Mouse (Mus musculus): ENCODE measurements around the gene Aox2. TPM values are rescaled to one million over a fixed set of nuclear protein-coding genes. Genes with fewer than 3 reads are reported as not detected.

Aox2 gene
- total and polyA plus RNA-seq, 3 experiments: not detected

DNA sequence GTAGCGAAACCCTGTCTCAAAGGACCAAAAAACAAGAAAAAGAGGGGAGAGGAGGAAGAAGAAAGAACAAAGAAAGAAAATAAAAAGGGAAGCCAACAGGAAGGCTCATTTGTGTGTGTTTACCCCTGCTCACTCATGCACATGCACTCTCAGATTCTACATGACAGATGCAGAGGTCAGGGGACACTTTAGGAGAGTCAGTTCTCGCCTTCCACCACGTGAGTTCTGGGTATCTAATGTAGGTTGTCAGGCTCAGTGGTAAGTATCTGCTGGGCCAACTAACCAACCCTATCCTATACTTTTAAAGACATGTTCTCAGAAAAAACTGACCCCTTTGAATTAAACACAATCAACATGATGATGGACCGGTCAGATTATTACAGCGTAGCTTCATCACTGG, 66.4 kb downstream of the Aox2 start:
- dilution Hi-C loops (cut with MboI; ENCODE audit: extremely low pct_ligation_motif_present, extremely low pct_unique_long_range_greater_than_20kb, low sequenced_read_pairs): no loop called here
- H3K27me3 ChIP-seq (replicated peaks): no peaks in the 10 kb centered on the region
- H3K27ac ChIP-seq (ENCODE audit: insufficient read depth, low read depth): no peak overlapping the region
- no peak overlapping the region for H3K4me2 ChIP-seq (ENCODE audit: insufficient read depth, low read depth, poor library complexity, severe bottlenecking)
- no peak overlapping the region for H3K4me3 ChIP-seq (replicated peaks in 1 of 3; ENCODE audit: low read depth in 2 of 3, low read length in 2 of 3, poor library complexity in 1 of 3)
- no peaks in the 10 kb centered on the region for H3K9me3 ChIP-seq (replicated peaks; ENCODE audit: low read length)
- peaks cover 0 to 12% of the 10 kb centered on the region in 2 experiments; a peak in 3 of 4 replicates for H3K4me1 ChIP-seq (ENCODE audit: control insufficient read depth in 1 of 2, insufficient read depth in 2 of 2)
- no peaks in the 10 kb centered on the region for H3K36me3 ChIP-seq (replicated peaks in 1 of 2; ENCODE audit: control insufficient read depth in 1 of 2, insufficient read depth in 1 of 2, low read length in 1 of 2)
- in situ Hi-C loops (cut with MboI; ENCODE audit: low pct_ligation_motif_present, low pct_unique_long_range_greater_than_20kb, low sequenced_read_pairs): no loop called here
- no peak for DNase-seq (ENCODE audit: extremely low read depth)
- TF ChIP-seq POLR2A (IDR thresholded peaks at IDR 0.05; ENCODE audit: low read depth, low read length): no peak
- no peak overlapping the region for H3K9ac ChIP-seq (ENCODE audit: insufficient read depth, low read depth)
- no peaks in the 10 kb centered on the region for H3K79me2 ChIP-seq (replicated peaks; ENCODE audit: control insufficient read depth, extremely low read depth, insufficient read depth, poor library complexity, severe bottlenecking)

- Histone ChIP-seq H3K4me1 (ENCODE audit: control insufficient read depth in 1 of 2, insufficient read depth in 2 of 2) (peaks cover 0 to 12% of the 10 kb centered on the region in 2 experiments; a peak in 3 of 4 replicates), H3K9ac (ENCODE audit: insufficient read depth, low read depth) (no peak overlapping the region), H3K9me3 (replicated peaks; ENCODE audit: low read length) (no peaks in the 10 kb centered on the region), H3K27ac (ENCODE audit: insufficient read depth, low read depth) (no peak overlapping the region), H3K27me3 (replicated peaks) (no peaks in the 10 kb centered on the region), H3K4me3 (replicated peaks in 1 of 3; ENCODE audit: low read depth in 2 of 3, low read length in 2 of 3, poor library complexity in 1 of 3) (no peak overlapping the region), H3K79me2 (replicated peaks; ENCODE audit: control insufficient read depth, extremely low read depth, insufficient read depth, poor library complexity, severe bottlenecking) (no peaks in the 10 kb centered on the region), H3K4me2 (ENCODE audit: insufficient read depth, low read depth, poor library complexity, severe bottlenecking) (peak overlapping the region; percentile 44; the same call in 1 of the 2 replicates), H3K36me3 (replicated peaks in 1 of 2; ENCODE audit: control insufficient read depth in 1 of 2, insufficient read depth in 1 of 2, low read length in 1 of 2) (no peaks in the 10 kb centered on the region)
- in situ Hi-C loops (cut with MboI; ENCODE audit: low pct_ligation_motif_present, low pct_unique_long_range_greater_than_20kb, low sequenced_read_pairs): no loop called here
- TF ChIP-seq MAFK (IDR thresholded peaks at IDR 0.05; ENCODE audit: insufficient replicate concordance, low read length) (no peak), MAX (IDR thresholded peaks at IDR 0.05; ENCODE audit: low read length) (no peak), CHD1 (IDR thresholded peaks at IDR 0.05; ENCODE audit: low read depth, low read length) (no peak), JUN (IDR thresholded peaks at IDR 0.05; ENCODE audit: insufficient read depth, low read depth, low read length) (no peak), E2F4 (IDR thresholded peaks at IDR 0.05; ENCODE audit: insufficient replicate concordance, low read depth, low read length) (no peak), USF2 (conservative IDR thresholded peaks at IDR 0.05; ENCODE audit: low read depth, low read length) (no peak), TCF12 (IDR thresholded peaks at IDR 0.05; ENCODE audit: low read depth, low read length) (no peak), CTCF (conservative IDR thresholded peaks at IDR 0.05 in 1 of 2, IDR thresholded peaks at IDR 0.05 in 1 of 2; ENCODE audit: low read depth in 2 of 2, low read length in 2 of 2) (no peak), TBP (conservative IDR thresholded peaks at IDR 0.05; ENCODE audit: low read depth, low read length) (no peak), HCFC1 (IDR thresholded peaks at IDR 0.05; ENCODE audit: low read depth, low read length) (no peak), MEF2A (IDR thresholded peaks at IDR 0.05; ENCODE audit: borderline replicate concordance, low read depth, low read length) (no peak), MAZ (IDR thresholded peaks at IDR 0.05; ENCODE audit: low read depth, low read length) (no peak), NELFE (IDR thresholded peaks at IDR 0.05; ENCODE audit: low read depth, low read length) (no peak), MXI1 (IDR thresholded peaks at IDR 0.05; ENCODE audit: low read depth, low read length) (no peak)
- DNase-seq (ENCODE audit: extremely low read depth): no peak
- dilution Hi-C loops (cut with MboI; ENCODE audit: extremely low pct_ligation_motif_present, extremely low pct_unique_long_range_greater_than_20kb, low sequenced_read_pairs): no loop called here
Observed at GRCm38 (mm10) chr1:58346159-58346558, 68.0 kb downstream of the Aox2 start.

DNA sequence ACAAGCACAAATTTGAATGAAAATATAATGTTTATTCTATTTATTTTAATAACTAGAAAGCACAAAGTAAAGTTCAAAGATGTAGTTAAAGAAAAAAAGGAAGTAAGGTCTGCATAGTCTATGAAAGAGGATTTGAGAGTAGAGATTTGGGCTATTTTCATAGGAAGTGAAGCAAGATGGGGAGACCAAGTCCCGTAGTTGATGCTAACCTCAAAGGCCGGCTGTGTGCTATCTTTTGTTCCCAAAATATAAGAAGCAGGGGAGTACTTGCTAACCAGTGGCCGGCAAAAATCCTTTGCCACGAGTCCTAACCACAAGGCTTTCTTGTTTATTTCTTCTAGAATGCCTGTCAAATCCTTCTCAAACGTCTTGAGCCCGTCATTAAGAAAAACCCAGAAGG, 70.6 kb downstream of the Aox2 start:
- TF ChIP-seq TBP (conservative IDR thresholded peaks at IDR 0.05; ENCODE audit: low read depth, low read length) (no peak), IRF4 (IDR thresholded peaks at IDR 0.05; ENCODE audit: low read depth, low read length) (0 out of 2 replicates have a peak, but pooled peaks have one; percentile 31), EP300 (IDR thresholded peaks at IDR 0.05; ENCODE audit: low read length) (peak; percentile 69)
- in situ Hi-C loops (cut with MboI; ENCODE audit: low pct_ligation_motif_present, low pct_unique_long_range_greater_than_20kb, low sequenced_read_pairs): no loop called here
- no peak overlapping the region for H3K27ac ChIP-seq (ENCODE audit: insufficient read depth, low read depth)

More for the DNA sequence above, 70.6 kb downstream of the Aox2 start:
- Histone ChIP-seq H3K27me3 (replicated peaks) (no peaks in the 10 kb centered on the region), H3K9ac (ENCODE audit: insufficient read depth, low read depth) (no peak overlapping the region), H3K4me2 (ENCODE audit: insufficient read depth, low read depth, poor library complexity, severe bottlenecking) (no peak overlapping the region), H3K4me3 (replicated peaks in 1 of 3; ENCODE audit: low read depth in 2 of 3, low read length in 2 of 3, poor library complexity in 1 of 3) (no peak overlapping the region), H3K79me2 (replicated peaks; ENCODE audit: control insufficient read depth, extremely low read depth, insufficient read depth, poor library complexity, severe bottlenecking) (no peaks in the 10 kb centered on the region), H3K4me1 (ENCODE audit: control insufficient read depth in 1 of 2, insufficient read depth in 2 of 2) (peaks cover 0 to 20% of the 10 kb centered on the region in 2 experiments; a peak in 3 of 4 replicates), H3K9me3 (replicated peaks; ENCODE audit: low read length) (no peaks in the 10 kb centered on the region), H3K36me3 (replicated peaks in 1 of 2; ENCODE audit: control insufficient read depth in 1 of 2, insufficient read depth in 1 of 2, low read length in 1 of 2) (no peaks in the 10 kb centered on the region)
- dilution Hi-C loops (cut with MboI; ENCODE audit: extremely low pct_ligation_motif_present, extremely low pct_unique_long_range_greater_than_20kb, low sequenced_read_pairs): no loop called here
- DNase-seq (ENCODE audit: extremely low read depth): peak; percentile 12
